ENCODE assay signal across 12 mouse cellular contexts in genomic region chr4:138051488-138051887, GRCm38 (mm10).
"Had no signal": no experiment of that assay in that cellular context is flagged by ENCODE, and none has a peak within 500 bp of the region (broad histone marks: within the 10 kb centered on the region; RNA-seq: fewer than 3 reads in every experiment).

No protein-coding gene starts in this region.

- H3K9me3 ChIP-seq: liver, embryonic 13.5 days; midbrain, embryonic 12.5 days had no signal

- DNase-seq: kidney, adult 9 months; kidney, postnatal 14 days; kidney, postnatal 4 days; layer of hippocampus, postnatal 36 days; liver, embryonic 13.5 days; lung, adult 2 months; lung, postnatal 14 days; lung, postnatal 4 days; thymus, adult 18-20 months; thymus, postnatal 36 days had no signal

- H3K9ac ChIP-seq: liver, embryonic 13.5 days; midbrain, embryonic 12.5 days had no signal

- H3K4me2 ChIP-seq: liver, embryonic 13.5 days; midbrain, embryonic 12.5 days had no signal

- H3K27ac ChIP-seq: liver, embryonic 13.5 days; midbrain, embryonic 12.5 days had no signal

- H3K4me3 ChIP-seq: left cerebral cortex, adult 2 months; liver, embryonic 13.5 days; midbrain, embryonic 12.5 days had no signal

- H3K4me1 ChIP-seq: midbrain, embryonic 12.5 days had no signal

- H3K27me3 ChIP-seq: liver, embryonic 13.5 days; midbrain, embryonic 12.5 days had no signal
